Mouse (Mus musculus): ENCODE data around the gene Hip1. TPM values are rescaled to one million over a fixed set of nuclear protein-coding genes. Genes with fewer than 3 reads are reported as not detected.
"Not testable (repeated sequence)": the region's sequence is repeated elsewhere in the genome, so short reads cannot be mapped to it uniquely, and the experiment has no call there.

Hip1 gene
- total RNA-seq, 2 experiments from 2014 or later = 37.9 to 39.2 TPM

- DNase-seq (ENCODE audit: extremely low spot score in 1 of 2, low spot score in 1 of 2) = no peak
Observed at GRCm38 (mm10) chr5:135456515-135456914, 88.4 kb downstream of the Hip1 start.

DNA sequence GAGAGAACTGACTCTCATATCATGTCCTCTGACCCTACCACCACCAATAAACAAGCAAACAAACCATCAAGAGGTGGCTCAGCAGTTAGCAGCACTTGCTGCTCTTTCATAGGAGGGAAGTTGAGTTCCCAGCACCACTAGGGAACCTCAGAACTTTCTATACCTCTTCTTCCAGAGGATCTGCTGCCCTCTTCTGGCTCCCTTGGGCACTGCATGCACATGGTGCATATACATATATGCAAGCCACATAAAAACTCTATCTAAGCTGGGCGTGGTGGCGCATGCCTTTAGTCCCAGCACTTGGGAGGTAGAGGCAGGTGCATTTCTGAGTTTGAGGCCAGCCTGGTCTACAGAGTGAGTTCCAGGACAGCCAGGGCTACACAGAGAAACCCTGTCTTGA, 90.7 kb downstream of the Hip1 start:
- no peak for DNase-seq (ENCODE audit: extremely low spot score in 1 of 2, low spot score in 1 of 2)

DNA sequence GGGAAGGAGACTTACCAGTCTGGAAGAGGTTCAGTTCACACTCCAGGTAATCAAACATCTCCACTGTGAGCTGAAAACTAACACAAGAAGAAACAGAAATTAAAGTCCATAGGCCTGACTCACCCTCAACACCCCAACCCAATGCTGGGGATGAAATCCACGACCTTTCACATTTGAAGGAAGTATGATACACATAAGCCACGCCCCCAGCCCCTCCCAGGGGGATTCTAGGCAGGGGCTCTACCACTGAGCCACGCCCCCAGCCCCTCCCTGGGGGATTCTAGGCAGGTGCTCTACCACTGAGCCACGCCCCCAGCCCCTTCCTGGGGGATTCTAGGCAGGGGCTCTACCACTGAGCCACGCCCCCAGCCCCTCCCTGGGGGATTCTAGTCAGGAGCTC, 93.4 kb downstream of the Hip1 start:
- DNase-seq (ENCODE audit: extremely low spot score in 1 of 2, low spot score in 1 of 2) = not testable (repeated sequence)

DNA sequence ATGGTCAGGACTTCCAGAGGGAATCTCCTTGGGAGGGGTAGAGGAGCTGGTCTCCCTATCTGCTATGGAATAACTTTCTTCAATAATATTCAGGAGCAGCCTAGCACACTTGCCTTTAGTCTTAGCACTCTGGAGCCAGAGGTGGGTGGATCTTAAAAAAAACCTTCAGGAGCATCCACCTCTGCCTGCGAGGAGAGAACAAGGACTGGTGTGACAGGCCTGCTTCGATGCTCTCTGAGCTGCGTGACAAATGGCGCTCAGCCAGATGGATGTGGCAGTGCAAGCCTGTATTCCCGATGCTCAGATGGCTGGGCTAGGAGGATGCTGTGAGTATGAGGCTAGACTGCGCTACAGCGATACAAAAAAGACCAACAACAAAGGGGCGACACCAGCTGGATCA, 93.8 kb downstream of the Hip1 start:
- no peak for DNase-seq (ENCODE audit: extremely low spot score in 1 of 2, low spot score in 1 of 2)

DNA sequence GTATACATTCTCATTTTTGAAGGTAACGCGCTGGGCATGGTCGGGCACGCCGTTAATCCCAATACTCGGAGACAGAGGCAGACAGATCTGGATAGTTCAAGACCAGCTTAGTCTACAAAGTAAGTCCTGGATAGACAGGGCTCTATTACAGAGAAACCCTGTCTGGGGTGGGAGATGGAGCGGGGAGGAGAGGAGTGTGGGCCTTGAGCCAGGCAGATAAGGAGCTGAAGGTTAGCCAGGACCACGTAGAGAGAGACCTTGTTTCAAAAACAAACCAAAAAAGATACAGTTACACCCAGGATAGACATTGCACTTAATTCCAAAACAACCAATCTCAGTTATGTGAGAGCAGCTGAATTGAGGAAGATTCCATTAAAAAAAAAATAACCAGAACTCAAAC, 99.2 kb downstream of the Hip1 start:
- DNase-seq (ENCODE audit: extremely low spot score in 1 of 2, low spot score in 1 of 2) = no peak

GRCm38 (mm10) chr5:135442430-135442829, 102.5 kb downstream of the Hip1 start:
- DNase-seq (ENCODE audit: extremely low spot score in 1 of 2, low spot score in 1 of 2) = no peak

DNA sequence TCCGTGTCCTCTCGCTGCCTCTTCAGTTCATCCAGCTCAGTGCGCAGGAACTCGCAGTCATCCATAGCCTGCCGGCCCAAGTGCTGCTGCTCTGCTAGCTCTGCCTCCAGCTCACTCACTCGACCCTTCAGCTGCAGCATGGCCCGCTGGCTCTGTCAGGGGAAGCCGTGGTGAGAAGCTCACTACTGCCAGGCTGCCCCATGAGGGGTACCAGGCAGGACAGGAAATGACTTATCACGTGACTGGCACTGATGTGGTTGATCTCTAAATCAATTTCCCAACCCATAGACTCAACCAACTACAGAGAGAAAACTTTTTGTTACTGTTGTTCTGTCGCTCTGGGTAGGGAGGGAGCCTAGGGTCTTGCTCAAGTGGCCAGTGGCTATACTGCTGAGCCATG, 109.9 kb downstream of the Hip1 start:
- DNase-seq (ENCODE audit: extremely low spot score in 1 of 2, low spot score in 1 of 2) = no peak

DNA sequence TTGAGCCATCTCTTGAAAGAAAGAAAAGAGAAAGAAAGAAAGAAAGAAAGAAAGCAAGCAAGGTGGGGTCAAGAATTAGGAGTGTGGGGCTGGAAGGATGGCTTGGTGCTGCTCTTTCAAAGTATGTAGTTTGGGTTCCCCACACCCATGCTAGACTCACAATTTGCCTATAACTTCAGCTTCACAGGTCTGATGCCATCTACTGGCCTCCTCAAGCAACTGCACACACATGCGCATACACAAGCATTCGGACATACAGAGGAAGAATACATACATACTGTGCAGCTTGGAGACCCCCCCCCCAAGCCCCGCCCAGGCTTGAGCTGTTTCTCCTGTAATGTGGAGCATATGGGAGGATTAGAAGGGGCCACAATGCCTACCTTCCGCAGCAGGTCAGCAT, 111.1 kb downstream of the Hip1 start:
- DNase-seq (ENCODE audit: extremely low spot score in 1 of 2, low spot score in 1 of 2) = no peak

GRCm38 (mm10) chr5:135431111-135431510, 113.8 kb downstream of the Hip1 start:
- DNase-seq (ENCODE audit: extremely low spot score in 1 of 2, low spot score in 1 of 2) = no peak

DNA sequence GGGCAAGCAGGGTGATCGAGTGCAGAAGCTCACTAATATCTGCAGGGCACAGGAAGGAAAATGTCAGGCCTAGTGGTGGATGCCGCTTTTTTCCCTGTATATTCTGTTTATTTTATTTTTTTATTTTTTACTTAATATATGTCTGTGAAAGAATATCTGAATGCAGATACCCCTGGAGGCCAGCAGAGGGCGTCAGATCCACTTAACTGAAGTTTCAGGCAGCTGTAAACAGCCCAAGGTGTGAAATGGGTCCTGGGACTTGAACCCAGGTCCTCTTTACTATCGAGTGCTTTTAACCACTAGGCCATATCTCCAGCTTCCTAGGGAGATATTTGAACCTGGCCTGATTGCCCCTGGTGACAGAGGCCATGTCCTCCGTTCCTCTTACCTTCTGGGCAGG, 116.1 kb downstream of the Hip1 start:
- DNase-seq (ENCODE audit: extremely low spot score in 1 of 2, low spot score in 1 of 2) = no peak

DNA sequence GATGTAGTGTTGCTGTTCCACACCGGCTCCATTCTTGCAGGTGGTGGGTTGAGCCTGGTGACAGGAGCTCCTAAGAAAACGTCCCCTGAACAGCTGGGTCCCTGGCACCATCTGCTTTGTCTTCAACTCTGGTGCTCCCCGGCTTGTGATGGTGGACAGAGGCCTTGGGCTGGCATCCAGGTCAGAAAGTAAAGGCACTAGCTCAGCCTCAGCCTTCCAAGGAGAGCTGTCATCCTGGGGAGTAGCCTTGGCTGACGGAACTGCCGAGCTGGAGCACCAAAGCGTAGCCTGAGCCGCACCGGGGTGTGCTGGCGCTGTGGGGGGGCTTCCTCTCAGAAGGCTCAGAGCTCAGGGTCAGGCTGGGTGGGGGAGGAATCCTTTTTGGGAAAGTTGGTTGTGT, 134.7 kb downstream of the Hip1 start:
- DNase-seq (ENCODE audit: extremely low spot score in 1 of 2, low spot score in 1 of 2) = no peak

DNA sequence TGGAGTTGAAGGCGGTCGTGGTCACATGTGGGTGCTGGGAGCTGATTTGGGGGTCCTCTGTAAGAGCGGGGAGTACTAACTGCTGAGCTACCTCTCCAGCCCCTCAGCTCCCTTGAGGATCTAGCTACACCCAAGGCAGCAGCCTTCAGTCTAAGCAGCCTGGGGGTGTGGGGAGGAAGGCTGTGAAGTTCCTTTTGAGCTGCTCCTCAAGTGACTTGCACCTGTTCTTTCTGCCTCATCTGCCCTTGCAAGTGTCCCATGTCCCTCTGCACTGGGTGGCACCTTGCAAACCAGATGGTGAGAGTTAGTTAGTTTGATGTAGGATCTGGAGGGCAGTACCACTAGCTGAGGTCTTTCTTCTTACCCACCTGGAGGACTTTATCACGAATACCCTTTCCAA, 136.8 kb downstream of the Hip1 start:
- no peak for DNase-seq (ENCODE audit: extremely low spot score in 1 of 2, low spot score in 1 of 2)

- no peak for DNase-seq (ENCODE audit: extremely low spot score in 1 of 2, low spot score in 1 of 2)
Observed at GRCm38 (mm10) chr5:135405437-135405836, 139.5 kb downstream of the Hip1 start.

DNA sequence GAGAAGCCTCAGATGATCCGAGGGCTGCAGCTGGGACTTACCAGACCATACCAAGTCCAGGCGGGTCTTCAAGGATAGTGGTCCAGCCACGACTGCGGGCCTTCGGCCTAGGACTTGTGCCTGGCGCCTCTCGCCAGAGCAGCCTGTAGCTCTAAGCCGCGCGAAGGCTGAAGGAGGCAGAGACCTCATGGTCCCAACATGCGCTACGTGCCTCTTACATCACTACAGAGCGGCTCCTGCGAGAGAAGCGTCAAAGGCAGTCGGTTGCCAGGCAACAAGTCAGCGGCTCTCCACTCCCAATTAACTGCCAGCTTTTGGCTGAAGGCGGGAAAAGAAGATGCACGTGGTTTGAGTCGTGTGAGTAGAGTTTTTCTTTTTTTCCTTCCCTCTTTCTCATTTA, 140.3 kb downstream of the Hip1 start:
- peak; percentile 27 to 29 for DNase-seq (ENCODE audit: extremely low spot score in 1 of 2, low spot score in 1 of 2)

- DNase-seq (ENCODE audit: extremely low spot score in 1 of 2, low spot score in 1 of 2) = peak; percentile 76 to 94
Observed at GRCm38 (mm10) chr5:135400244-135400643, 144.7 kb downstream of the Hip1 start.

GRCm38 (mm10) chr5:135399382-135399781, 145.5 kb downstream of the Hip1 start:
- DNase-seq (ENCODE audit: extremely low spot score in 1 of 2, low spot score in 1 of 2) = no peak

DNA sequence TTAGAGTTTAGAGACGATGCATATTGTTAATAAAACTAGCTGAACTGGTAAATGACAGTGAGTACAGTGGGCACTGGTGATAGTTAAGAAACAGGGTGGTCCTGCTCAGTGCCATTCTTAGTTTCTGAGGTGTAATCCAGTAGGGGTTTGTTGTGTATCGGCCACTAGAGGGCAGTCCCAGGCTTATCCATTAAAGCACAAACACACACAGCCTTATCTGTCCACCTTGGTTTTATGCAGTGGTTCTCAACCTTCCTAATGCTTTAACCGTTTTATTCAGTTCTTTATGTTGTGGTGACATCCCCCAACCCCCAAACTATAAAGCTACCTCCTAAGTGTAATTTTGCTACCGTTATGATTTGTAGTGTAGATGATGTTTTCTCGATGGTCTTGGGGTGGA, 149.1 kb downstream of the Hip1 start:
- DNase-seq (ENCODE audit: extremely low spot score in 1 of 2, low spot score in 1 of 2) = peak in 1 of 2 experiments; percentile 55

GRCm38 (mm10) chr5:135394004-135394823, 150.7 kb downstream of the Hip1 start, which contains the start of gene Pom121:
TSS of gene Pom121 (minus strand) at chr5:135394546.
- DNase-seq (ENCODE audit: extremely low spot score in 1 of 2, low spot score in 1 of 2) = peak; percentile 66 to 73

DNA sequence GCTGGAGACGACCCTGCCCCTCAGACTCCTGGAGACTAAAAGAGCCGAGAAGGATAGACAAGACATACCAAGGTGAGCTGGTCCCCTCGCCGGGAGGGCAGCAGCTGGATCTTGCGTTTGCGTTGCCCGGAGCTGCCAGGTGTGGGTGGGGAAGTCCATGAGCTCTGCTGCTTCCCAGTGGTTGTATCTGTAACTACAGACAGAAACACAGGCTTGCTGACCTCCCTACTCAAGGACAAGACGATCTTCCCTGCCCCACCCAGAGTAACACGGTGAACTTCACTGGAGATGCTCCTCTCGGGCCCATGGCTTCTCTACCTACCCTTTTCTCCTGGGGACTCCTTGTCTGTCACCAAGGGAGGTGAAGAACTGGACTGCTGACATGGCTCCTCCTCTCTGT, 161.1 kb downstream of the Hip1 start:
- no peak for DNase-seq (ENCODE audit: extremely low spot score in 1 of 2, low spot score in 1 of 2)

GRCm38 (mm10) chr5:135382746-135383145, 162.2 kb downstream of the Hip1 start:
- no peak for DNase-seq (ENCODE audit: extremely low spot score in 1 of 2, low spot score in 1 of 2)

GRCm38 (mm10) chr5:135381356-135381925, 163.5 kb downstream of the Hip1 start:
- no peak for DNase-seq (ENCODE audit: extremely low spot score in 1 of 2, low spot score in 1 of 2)

DNA sequence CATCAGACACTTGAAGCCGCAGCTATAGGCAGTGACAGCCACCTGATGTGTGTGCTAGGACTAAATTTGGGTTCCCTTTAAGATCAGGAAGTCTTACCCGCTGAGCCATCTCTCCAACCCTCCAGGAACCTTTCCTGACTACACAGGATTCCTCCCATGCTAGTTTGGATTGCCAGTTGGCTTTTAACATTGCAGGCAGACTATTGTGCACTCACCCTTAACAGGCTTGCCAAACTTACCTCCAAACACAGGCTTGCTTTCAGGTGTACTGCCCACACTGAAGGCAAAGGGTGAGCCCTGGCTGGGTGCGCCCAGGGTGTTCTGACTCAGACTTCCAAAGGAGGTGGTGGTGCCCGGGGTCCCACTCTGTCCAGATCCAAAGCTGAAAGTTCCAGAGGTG, 164.2 kb downstream of the Hip1 start:
- no peak for DNase-seq (ENCODE audit: extremely low spot score in 1 of 2, low spot score in 1 of 2)
